Mouse (Mus musculus) activated CD4-positive, CD25-positive, alpha-beta regulatory T cell, adult 4 months (primary cell): ENCODE measurements around the gene Gm21488. TPM values are rescaled to one million over a fixed set of nuclear protein-coding genes. Genes with fewer than 3 reads are reported as not detected.
"Not testable (repeated sequence)": the region's sequence is repeated elsewhere in the genome, so short reads cannot be mapped to it uniquely, and the experiment has no call there.

Experiments
- ATAC-seq: one replicate; pipeline ENCODE4 v1.8.0; 2017
- polyA plus RNA-seq, 2 experiments: library from polyadenylated mRNA; unstranded; fragments of 100-300 nt; shearing (Covaris generic); gene quantifications; one replicate each; pipeline ENCODE4 v1.2.1; 2017

The Gm21488 gene
- not detected for polyA plus RNA-seq

GRCm38 (mm10) chrY:27521820-27522219 is at the start of gene Gm21488:
Gene Gm21488 (minus strand): TSS chrY:27521920.
- ATAC-seq, result not testable (repeated sequence)
